Mouse (Mus musculus): ENCODE data around the gene Fermt3. TPM values are rescaled to one million over a fixed set of nuclear protein-coding genes. Genes with fewer than 3 reads are reported as not detected.

Gene Fermt3
- total RNA-seq (2023), result 100 to 1,000 TPM; 233 TPM

DNA sequence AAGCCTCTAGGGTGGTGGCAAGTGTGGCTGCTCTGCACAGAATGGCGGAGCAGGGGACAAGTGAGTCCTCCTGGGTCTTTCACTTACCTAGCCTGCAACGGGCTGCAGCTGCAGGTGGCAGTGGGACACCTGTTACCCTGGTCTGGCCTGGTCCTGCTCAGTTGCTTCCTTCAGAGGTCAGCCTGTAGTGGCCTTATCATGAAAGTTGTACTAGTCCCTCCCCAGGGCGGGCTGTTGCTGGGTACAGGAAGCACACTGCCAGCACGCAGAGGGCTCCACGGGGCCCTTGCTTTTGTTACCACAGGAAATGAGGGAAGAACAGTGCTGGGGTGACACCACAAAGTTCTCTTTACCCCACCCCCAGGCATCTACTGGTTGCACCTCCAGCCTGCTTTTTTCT lies at the start of gene Fermt3:
TSS of gene Fermt3 (minus strand) at position 279 of the 400 bp plus-strand sequence.

DNA sequence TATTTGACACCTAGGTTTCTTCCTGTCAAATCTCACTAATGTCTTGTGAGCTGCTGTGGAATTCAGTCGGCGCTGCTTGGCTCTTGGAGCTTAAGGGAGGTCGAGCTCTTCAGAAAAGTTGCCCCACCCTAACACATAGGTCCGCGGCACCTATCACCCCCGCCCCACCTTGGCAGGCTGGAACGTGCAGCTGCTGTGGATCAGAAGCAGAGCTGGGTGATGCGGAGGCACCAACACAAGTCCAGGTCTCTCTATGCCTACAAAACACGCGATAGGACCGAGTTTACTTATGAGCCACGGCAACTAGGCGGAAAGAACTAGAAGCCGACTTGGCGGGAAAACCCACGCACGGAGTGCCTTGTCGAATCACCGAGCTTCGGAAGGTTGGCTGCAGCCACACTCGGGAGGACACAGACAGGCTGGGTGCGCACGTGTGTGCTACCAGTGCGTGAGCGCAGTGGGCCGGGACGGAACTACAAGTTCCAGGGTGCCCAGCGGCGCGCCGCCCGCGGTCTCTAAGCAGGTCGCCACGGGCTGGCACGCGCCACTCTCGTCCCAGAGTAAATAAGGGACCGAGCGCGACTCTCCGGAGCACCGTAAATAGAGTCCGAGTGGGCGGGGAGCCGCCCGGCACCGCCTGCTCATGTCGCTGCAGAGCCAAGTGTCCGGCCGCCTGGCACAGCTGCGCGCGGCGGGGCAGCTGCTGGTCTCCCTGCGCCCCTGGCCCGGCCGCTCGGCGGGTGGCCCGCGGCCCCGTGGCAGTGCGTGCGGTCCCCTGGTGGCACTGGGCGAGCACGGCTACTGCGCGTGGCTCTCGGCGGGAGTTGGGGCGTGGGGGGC lies 37.2 kb upstream of the Fermt3 start, which contains the start of gene Macrod1:
TSS of gene Macrod1 (plus strand) at position 563 of the 840 bp plus-strand sequence.

DNA sequence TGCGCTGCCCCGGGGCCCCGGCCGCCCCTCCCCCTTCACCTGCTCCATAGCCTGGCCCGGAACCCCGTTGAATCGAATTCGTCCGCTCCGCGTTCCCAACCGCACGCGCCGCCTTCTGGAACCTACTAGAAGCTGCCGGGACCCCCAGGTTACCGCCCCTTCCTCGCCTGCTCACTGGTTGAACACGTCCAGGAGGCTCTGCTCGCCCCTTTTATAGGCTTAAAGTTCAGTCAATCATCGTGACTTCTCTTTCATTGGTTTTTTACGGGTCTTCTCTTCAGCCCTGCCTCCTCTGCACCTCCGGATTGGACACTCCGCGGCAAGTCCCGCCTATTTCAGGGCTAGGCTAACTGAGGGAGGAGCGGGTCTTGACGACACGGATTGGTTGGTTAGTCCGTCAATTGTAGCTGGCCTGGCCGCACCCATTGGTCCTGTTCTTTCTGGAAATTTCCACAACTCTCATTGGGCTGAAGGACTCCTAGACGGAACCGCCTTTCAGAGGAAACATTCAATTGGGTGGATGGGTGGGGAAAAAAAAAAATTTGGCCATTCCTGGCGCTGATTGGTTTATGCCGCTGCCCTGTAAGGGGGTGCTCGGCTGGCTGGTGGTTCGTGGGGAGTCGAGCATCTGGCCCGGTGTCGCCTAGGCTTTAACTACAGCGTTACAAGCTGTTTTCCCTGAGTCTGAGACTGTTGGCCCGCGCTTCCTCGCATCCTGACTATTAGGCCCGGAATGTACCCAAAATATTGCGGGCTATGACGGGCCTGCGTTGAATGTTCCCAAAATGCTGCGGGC lies 20.8 kb upstream of the Fermt3 start, which contains the start of gene Stip1:
TSS of gene Stip1 (minus strand) at position 127 of the 796 bp plus-strand sequence.

DNA sequence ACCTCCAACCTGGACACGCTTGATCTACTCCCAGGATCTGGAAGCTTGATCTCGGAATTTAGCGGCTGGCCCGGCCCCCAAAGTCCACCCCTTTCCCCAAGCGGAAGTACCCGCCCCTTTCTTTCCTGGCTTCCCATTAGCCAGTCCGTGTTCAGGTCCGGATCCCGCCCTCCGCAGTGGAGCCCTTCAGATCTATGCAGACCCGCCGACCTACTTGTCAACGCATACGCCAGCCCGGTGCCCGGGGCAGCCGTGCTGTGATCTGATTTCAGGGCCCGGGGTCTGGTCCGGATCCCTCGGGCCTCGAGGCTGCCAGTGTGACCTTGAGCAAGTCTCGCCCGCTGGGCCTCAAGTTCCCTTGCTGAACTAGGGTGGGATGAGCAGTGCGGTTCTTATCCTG lies 23.3 kb downstream of the Fermt3 start, which contains the start of the genes Nudt22 and Trpt1:
TSS of gene Nudt22 (minus strand) at position 112 of the 400 bp plus-strand sequence.
TSS of gene Trpt1 (plus strand) at position 126 of the 400 bp plus-strand sequence.

DNA sequence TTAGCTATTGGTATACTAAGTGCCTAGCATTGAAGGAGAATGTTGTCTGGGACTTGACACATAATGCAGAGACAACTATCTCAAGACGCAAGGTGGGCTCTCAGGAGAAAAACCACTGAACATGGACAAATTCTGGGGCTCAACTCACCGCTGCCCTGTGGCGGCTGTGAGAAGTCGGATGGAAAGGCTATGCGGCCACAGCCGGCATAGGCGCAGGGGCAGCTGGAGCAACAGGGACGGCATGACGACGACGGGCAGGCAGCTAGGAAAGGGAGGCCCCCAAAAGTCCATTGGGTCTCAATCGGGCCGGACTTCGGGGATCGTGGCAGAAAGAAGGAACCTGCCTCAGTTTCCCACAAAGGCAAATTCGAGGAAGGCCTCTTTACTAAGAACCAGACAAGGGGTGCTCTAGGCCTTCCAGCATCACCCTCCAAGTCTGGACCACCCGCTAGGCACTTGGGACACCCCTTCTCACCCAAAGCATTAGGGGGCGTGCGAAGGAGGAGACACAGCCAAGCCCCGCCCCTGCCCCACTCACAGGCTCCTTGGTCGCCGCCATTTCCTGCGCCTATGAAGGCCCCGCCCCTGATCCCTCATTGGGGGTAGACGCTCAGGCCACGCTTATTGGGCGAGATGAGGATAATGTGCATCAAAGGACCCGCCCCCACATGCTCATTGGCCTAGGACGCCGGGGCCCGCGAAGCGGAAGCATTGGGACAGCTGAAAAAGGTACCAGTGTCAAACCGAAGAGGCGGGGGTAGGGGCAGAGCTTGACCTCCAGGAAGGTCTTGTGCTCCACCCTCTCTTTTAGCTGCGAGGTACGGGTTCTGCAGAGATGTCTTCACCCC lies 27.0 kb downstream of the Fermt3 start, which contains the start of gene Dnajc4:
TSS of gene Dnajc4 (minus strand) at position 562 of the 848 bp plus-strand sequence.

GRCm38 (mm10) chr19:6987061-6987903 lies 32.0 kb downstream of the Fermt3 start, which contains the start of gene Vegfb:
Vegfb (minus strand) TSS chr19:6987651.

DNA sequence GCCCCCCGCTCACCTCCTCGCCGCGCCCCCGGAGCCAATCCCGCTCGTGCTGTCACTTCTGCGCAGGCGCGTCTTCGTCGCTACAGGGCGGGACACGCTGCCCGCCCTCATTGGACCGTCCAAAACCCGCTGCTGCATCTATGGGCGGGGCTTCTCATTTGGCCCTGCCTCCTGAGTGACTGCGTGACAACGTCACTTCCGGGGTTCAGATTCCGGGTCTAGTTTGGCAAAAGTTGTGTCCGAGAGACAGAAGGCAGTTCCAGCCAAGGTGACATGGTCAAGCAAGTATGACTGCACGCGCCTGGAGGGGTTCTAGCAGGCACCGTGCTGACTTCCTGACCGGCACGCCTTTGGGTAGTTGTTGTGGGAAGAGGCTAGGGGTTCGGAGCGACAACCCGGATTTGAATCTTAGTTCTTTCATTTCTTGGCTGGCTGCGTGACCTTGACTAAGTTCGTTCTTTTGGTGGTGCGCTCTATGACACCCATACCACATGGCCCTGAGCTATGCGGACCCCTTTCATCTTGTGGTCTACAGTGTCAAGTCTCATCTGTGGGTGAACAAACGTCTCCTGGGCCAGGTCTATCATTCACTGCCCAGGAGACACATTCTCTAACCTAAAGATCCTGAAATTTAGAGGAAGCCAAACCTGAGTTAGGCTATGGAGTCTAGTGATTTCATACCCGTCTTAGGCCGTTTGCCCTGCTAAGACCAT lies 38.7 kb downstream of the Fermt3 start, which contains the start of gene Fkbp2:
TSS of gene Fkbp2 (minus strand) at position 121 of the 713 bp plus-strand sequence.

GRCm38 (mm10) chr19:6975537-6976521 lies 43.4 kb downstream of the Fermt3 start, which contains the start of gene Plcb3:
Plcb3 (minus strand) TSS chr19:6976470.

GRCm38 (mm10) chr19:6974211-6975205 lies 44.8 kb downstream of the Fermt3 start, which contains the start of gene Ppp1r14b:
Ppp1r14b (plus strand) TSS chr19:6974968.

Other genes with a start within 250 kb of the Fermt3 start
- gene Rps6ka4, start 178.8 kb downstream of the Fermt3 start, total RNA-seq (2023), result 10 to 100 TPM; 30.7 to 41.0 TPM
- 100 to 1,000 TPM; 122 to 137 TPM for gene Ccdc88b, start 161.3 kb downstream of the Fermt3 start, total RNA-seq (2023)
- 100 to 1,000 TPM in 1 of 2 experiments, 10 to 100 TPM in 1; 89.2 to 104 TPM for gene Trmt112, start 109.8 kb downstream of the Fermt3 start, total RNA-seq (2023)
- 1,000 to 10,000 TPM; 1,318 to 1,395 TPM for gene Prdx5, start 109.4 kb downstream of the Fermt3 start, total RNA-seq (2023)
- gene Esrra, start 97.7 kb downstream of the Fermt3 start, total RNA-seq (2023), result 10 to 100 TPM; 40.5 to 45.9 TPM
- gene Catsperz, start 94.1 kb downstream of the Fermt3 start, total RNA-seq (2023), result not detected
- not detected for gene Kcnk4, start 85.0 kb downstream of the Fermt3 start, total RNA-seq (2023)
- 10 to 100 TPM; 22.5 to 31.9 TPM for gene Bad, start 77.6 kb downstream of the Fermt3 start, total RNA-seq (2023)
- 10 to 100 TPM; 23.9 to 26.6 TPM for gene Gpr137, start 77.0 kb downstream of the Fermt3 start, total RNA-seq (2023)
- gene Ppp1r14b, start 44.5 kb downstream of the Fermt3 start, total RNA-seq (2023), result 10 to 100 TPM; 42.9 to 43.5 TPM
- gene Plcb3, start 43.0 kb downstream of the Fermt3 start, total RNA-seq (2023), result 10 to 100 TPM; 23.2 to 25.2 TPM
- 10 to 100 TPM; 28.2 to 28.8 TPM for gene Fkbp2, start 39.0 kb downstream of the Fermt3 start, total RNA-seq (2023)
- 1 to 10 TPM; 7.4 to 8.1 TPM for gene Vegfb, start 31.8 kb downstream of the Fermt3 start, total RNA-seq (2023)
- gene Dnajc4, start 26.9 kb downstream of the Fermt3 start, total RNA-seq (2023), result 10 to 100 TPM; 20.8 to 24.7 TPM
- 10 to 100 TPM; 12.2 to 15.9 TPM for gene Nudt22, start 23.4 kb downstream of the Fermt3 start, total RNA-seq (2023)
- gene Trpt1, start 23.3 kb downstream of the Fermt3 start, total RNA-seq (2023), result 1 to 10 TPM; 2.3 to 2.9 TPM
- 10 to 100 TPM; 45.6 to 53.6 TPM for gene Stip1, start 20.5 kb upstream of the Fermt3 start, total RNA-seq (2023)
- gene Macrod1, start 37.3 kb upstream of the Fermt3 start, total RNA-seq (2023), result 1 to 10 TPM; 2.6 to 2.9 TPM
- not detected for gene Flrt1, start 86.3 kb upstream of the Fermt3 start, total RNA-seq (2023)
- gene Otub1, start 186.8 kb upstream of the Fermt3 start, total RNA-seq (2023), result 10 to 100 TPM; 69.8 to 79.8 TPM
- 100 to 1,000 TPM; 346 to 353 TPM for gene Cox8a, start 198.1 kb upstream of the Fermt3 start, total RNA-seq (2023)
- 10 to 100 TPM; 23.5 to 28.1 TPM for gene Naa40, start 221.7 kb upstream of the Fermt3 start, total RNA-seq (2023)
- gene Rcor2, start 247.9 kb upstream of the Fermt3 start, total RNA-seq (2023), result 1 to 10 TPM in 1 of 2 experiments, under 1 TPM in 1; 0.73 to 1.6 TPM

All from neutrophil, adult 59 days (primary cell).